Mouse (Mus musculus) ovary, adult 18-20 months (tissue): ENCODE data around the gene Alyref.

Experiments used
- DNase-seq: peaks from one replicate; pipeline ENCODE4 v3.0.0; 2022; ENCODE audit warnings: low spot score, mixed read lengths

Alyref gene

GRCm38 (mm10) chr11:120542376-120542775 lies 55.8 kb downstream of the Alyref start:
- DNase-seq = no peak
